Mouse (Mus musculus) heart, postnatal 10 days (tissue): ENCODE results near the gene Olfr787. TPM values are rescaled to one million over a fixed set of nuclear protein-coding genes. Genes with fewer than 3 reads are reported as not detected.

Experiments used
- DNase-seq, 2 experiments: peaks; one replicate each; pipeline ENCODE4 v3.0.0; 2021
- intact Hi-C: fragments of 180-260 bp; cut with DNase I; formaldehyde crosslinking; loops from one replicate; pipeline ENCODE4 v1.15.1; 2025
- total RNA-seq, 2 experiments: library from RNA; stranded (reverse); gene quantifications; 2 replicates each; pipeline ENCODE4 v1.2.3; 2021

Olfr787 gene
- not detected for total RNA-seq

- intact Hi-C loops = no loop called here
- DNase-seq = no peak
Measured at GRCm38 (mm10) chr10:129461562-129461961, at the start of gene Olfr787. TSS of gene Olfr787 (plus strand) at chr10:129461862.

DNA sequence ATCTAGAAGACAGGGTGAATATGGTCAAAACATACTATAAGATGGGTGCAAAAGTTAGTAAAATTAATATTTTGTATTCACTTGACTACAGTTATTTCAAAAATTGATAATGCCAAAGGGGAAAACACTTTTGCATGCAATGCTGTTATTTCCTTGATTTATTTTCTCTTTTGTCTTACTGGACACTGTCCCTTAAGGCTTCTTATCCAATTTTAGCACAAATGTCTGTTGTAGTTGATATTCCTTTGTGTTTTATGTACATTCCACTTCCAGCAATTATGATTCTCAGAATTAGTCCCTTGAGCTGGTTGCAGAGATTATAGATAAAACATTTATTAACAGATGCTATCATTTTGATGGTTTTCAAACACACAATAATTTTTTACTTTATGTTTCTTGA is 34.7 kb upstream of the Olfr787 start, which contains the start of gene Olfr786:
Olfr786 (plus strand) TSS at position 301 of the 400 bp plus-strand sequence.
- intact Hi-C loops = no loop called here
- no peak for DNase-seq

DNA sequence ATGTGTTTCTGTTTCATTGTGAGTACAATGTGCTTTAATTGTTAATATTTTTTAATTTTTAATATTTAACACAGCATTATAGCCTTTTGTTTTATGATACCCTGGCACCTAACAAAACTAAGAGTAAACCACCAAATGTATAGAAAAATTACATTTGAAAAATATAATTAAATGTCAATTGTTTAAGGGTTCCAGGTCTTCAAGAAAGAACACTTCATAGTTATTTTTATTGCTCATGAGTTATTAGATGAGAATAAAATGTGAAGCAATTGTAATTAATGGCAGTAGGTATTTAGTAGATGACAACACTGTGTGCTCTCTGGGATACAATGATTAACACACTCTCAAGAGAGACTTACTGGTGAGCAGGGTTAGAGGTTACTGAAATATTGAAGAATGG is 9.0 kb downstream of the Olfr787 start, which contains the start of gene Olfr788:
Olfr788 (plus strand) TSS at position 301 of the 400 bp plus-strand sequence.
- intact Hi-C loops = no loop called here
- DNase-seq = no peak

DNA sequence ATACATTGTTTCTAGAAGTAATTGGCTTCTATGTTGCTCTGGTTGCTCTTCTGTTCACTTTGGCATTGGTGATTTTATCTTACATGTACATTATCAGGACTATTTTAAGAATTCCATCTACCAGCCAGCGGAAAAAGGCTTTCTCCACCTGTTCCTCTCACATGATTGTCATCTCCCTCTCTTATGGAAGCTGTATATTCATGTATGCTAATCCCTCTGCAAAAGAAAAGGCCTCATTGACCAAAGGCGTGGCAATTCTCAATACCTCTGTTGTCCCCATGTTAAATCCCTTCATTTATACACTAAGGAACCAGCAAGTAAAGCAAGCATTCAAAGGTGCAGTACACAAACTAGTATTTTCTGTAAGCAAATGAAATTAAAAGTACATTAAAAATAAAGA is 11.6 kb downstream of the Olfr787 start:
- DNase-seq = no peak
- intact Hi-C loops = no loop called here

DNA sequence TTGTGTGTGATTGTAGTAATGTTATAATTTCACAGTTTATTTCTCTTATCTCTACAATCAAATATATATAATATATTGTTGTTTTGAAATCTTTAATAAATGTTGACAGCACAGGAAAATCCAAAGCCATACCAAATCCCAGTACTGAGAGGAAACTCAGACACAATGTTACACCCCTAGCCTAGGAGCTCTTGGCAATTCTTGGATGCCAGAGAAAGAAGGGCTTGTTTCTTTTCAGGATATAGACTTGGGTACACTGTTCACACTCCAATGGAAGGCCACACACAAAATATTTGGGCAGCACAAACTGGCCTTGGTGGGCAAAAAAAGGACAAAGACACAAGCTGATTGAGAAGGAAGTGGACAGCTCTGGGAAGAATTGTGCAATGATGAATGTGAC is 12.1 kb downstream of the Olfr787 start:
- intact Hi-C loops = no loop called here

GRCm38 (mm10) chr10:129484452-129484851 is 22.8 kb downstream of the Olfr787 start, which contains the start of gene Olfr789:
TSS of gene Olfr789 (plus strand) at chr10:129484752.
- intact Hi-C loops = no loop called here
- no peak for DNase-seq

More for the DNA sequence above, 12.1 kb downstream of the Olfr787 start:
- no peak for DNase-seq

DNA sequence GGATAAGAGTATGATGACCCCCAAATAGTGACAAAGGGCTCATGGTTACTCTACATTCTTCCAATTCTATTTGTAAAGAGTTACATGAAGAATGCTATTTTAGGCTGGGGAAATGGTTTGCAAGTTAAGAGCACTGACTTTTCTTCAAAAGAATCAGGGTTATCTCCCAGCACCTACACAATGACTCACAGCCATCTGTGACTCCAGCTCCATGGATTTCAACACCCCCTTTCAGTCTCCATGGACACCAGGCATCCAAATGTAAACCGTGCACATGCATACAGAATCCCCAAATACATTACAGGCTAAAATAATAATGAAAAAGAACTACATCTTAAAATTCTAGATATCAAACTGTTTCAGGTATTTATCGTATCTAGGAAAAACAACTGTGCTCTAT is 28.4 kb downstream of the Olfr787 start:
- intact Hi-C loops = no loop called here
- no peak for DNase-seq

- intact Hi-C loops = no loop called here
- DNase-seq = no peak
Measured at GRCm38 (mm10) chr10:129498192-129498591, 36.5 kb downstream of the Olfr787 start, which contains the start of gene Olfr790. TSS of gene Olfr790 (plus strand) at chr10:129498492.

Other genes with a start within 250 kb of the Olfr787 start
- gene Olfr774, start 225.7 kb upstream of the Olfr787 start, total RNA-seq = not detected
- gene Olfr775, start 213.4 kb upstream of the Olfr787 start, total RNA-seq = not detected
- gene Olfr776, start 202.7 kb upstream of the Olfr787 start, total RNA-seq = not detected
- gene Olfr777, start 190.4 kb upstream of the Olfr787 start, total RNA-seq = not detected
- gene Olfr780, start 143.7 kb upstream of the Olfr787 start, total RNA-seq = not detected
- not detected for gene Olfr781, start 133.0 kb upstream of the Olfr787 start, total RNA-seq
- gene Olfr782, start 113.0 kb upstream of the Olfr787 start, total RNA-seq = not detected
- not detected for gene Olfr784, start 77.8 kb upstream of the Olfr787 start, total RNA-seq
- gene Olfr785, start 56.4 kb upstream of the Olfr787 start, total RNA-seq = not detected
- gene Olfr786, start 34.6 kb upstream of the Olfr787 start, total RNA-seq = not detected
- not detected for gene Olfr788, start 9.1 kb downstream of the Olfr787 start, total RNA-seq
- not detected for gene Olfr789, start 22.9 kb downstream of the Olfr787 start, total RNA-seq
- not detected for gene Olfr790, start 36.6 kb downstream of the Olfr787 start, total RNA-seq
- gene Olfr791, start 59.9 kb downstream of the Olfr787 start, total RNA-seq = not detected
- not detected for gene Olfr792, start 77.3 kb downstream of the Olfr787 start, total RNA-seq
- gene Olfr794, start 105.8 kb downstream of the Olfr787 start, total RNA-seq = not detected
- not detected for gene Olfr796, start 150.7 kb downstream of the Olfr787 start, total RNA-seq
- not detected for gene Olfr798, start 166.1 kb downstream of the Olfr787 start, total RNA-seq
- gene Olfr799, start 175.6 kb downstream of the Olfr787 start, total RNA-seq = not detected
- gene Olfr800, start 195.8 kb downstream of the Olfr787 start, total RNA-seq = not detected
- gene Olfr801, start 212.0 kb downstream of the Olfr787 start, total RNA-seq = not detected
- not detected for gene Olfr802, start 226.3 kb downstream of the Olfr787 start, total RNA-seq
- not detected for gene Olfr803, start 232.4 kb downstream of the Olfr787 start, total RNA-seq
- not detected for gene Olfr804, start 241.3 kb downstream of the Olfr787 start, total RNA-seq